Mouse (Mus musculus): ENCODE results near the gene Shc2. TPM values are rescaled to one million over a fixed set of nuclear protein-coding genes. Genes with fewer than 3 reads are reported as not detected.

Gene Shc2
- polyA plus RNA-seq, 1 experiment from 2014 or later = 43.9 TPM

Other genes with a start within 250 kb of the Shc2 start
- gene Vmn2r83, start 169.2 kb downstream of the Shc2 start, polyA plus RNA-seq (2016; fragmentation: Nextera tagmentation; extraction: Ambion mirVana) = not detected in 2 replicates
- 16.2 and 17.9 TPM in 2 replicates for gene Plpp2, start 104.1 kb downstream of the Shc2 start, polyA plus RNA-seq (2016; fragmentation: Nextera tagmentation; extraction: Ambion mirVana)
- gene Mier2, start 82.7 kb downstream of the Shc2 start, polyA plus RNA-seq (2016; fragmentation: Nextera tagmentation; extraction: Ambion mirVana) = 67.4 and 69.5 TPM in 2 replicates
- gene Theg, start 50.6 kb downstream of the Shc2 start, polyA plus RNA-seq (2016; fragmentation: Nextera tagmentation; extraction: Ambion mirVana) = not detected in 2 replicates
- gene C2cd4c, start 23.9 kb downstream of the Shc2 start, polyA plus RNA-seq (2016; fragmentation: Nextera tagmentation; extraction: Ambion mirVana) = 0.09 TPM in 1 of 2 replicates, not detected in the other
- gene Odf3l2, start 7.8 kb upstream of the Shc2 start, polyA plus RNA-seq (2016; fragmentation: Nextera tagmentation; extraction: Ambion mirVana) = not detected in 2 replicates
- gene Madcam1, start 26.6 kb upstream of the Shc2 start, polyA plus RNA-seq (2016; fragmentation: Nextera tagmentation; extraction: Ambion mirVana) = 1.1 and 2.0 TPM in 2 replicates
- gene Tpgs1, start 31.5 kb upstream of the Shc2 start, polyA plus RNA-seq (2016; fragmentation: Nextera tagmentation; extraction: Ambion mirVana) = 75.2 and 79.6 TPM in 2 replicates
- gene Cdc34, start 44.3 kb upstream of the Shc2 start, polyA plus RNA-seq (2016; fragmentation: Nextera tagmentation; extraction: Ambion mirVana) = 136 and 141 TPM in 2 replicates
- 0.65 and 1.4 TPM in 2 replicates for gene Gzmm, start 51.1 kb upstream of the Shc2 start, polyA plus RNA-seq (2016; fragmentation: Nextera tagmentation; extraction: Ambion mirVana)
- 634 and 639 TPM in 2 replicates for gene Bsg, start 66.6 kb upstream of the Shc2 start, polyA plus RNA-seq (2016; fragmentation: Nextera tagmentation; extraction: Ambion mirVana)
- 0.61 and 0.79 TPM in 2 replicates for gene Hcn2, start 78.7 kb upstream of the Shc2 start, polyA plus RNA-seq (2016; fragmentation: Nextera tagmentation; extraction: Ambion mirVana)
- 44.7 and 44.9 TPM in 2 replicates for gene Polrmt, start 108.7 kb upstream of the Shc2 start, polyA plus RNA-seq (2016; fragmentation: Nextera tagmentation; extraction: Ambion mirVana)
- gene Fgf22, start 117.2 kb upstream of the Shc2 start, polyA plus RNA-seq (2016; fragmentation: Nextera tagmentation; extraction: Ambion mirVana) = 0.55 and 1.2 TPM in 2 replicates
- 115 and 118 TPM in 2 replicates for gene Rnf126, start 129.0 kb upstream of the Shc2 start, polyA plus RNA-seq (2016; fragmentation: Nextera tagmentation; extraction: Ambion mirVana)
- 1.5 and 2.0 TPM in 2 replicates for gene Fstl3, start 139.4 kb upstream of the Shc2 start, polyA plus RNA-seq (2016; fragmentation: Nextera tagmentation; extraction: Ambion mirVana)
- 0.16 and 0.42 TPM in 2 replicates for gene Prss57, start 153.0 kb upstream of the Shc2 start, polyA plus RNA-seq (2016; fragmentation: Nextera tagmentation; extraction: Ambion mirVana)
- 196 and 205 TPM in 2 replicates for gene Palm, start 155.7 kb upstream of the Shc2 start, polyA plus RNA-seq (2016; fragmentation: Nextera tagmentation; extraction: Ambion mirVana)
- 1.6 and 2.3 TPM in 2 replicates for gene Misp, start 183.1 kb upstream of the Shc2 start, polyA plus RNA-seq (2016; fragmentation: Nextera tagmentation; extraction: Ambion mirVana)
- 180 and 189 TPM in 2 replicates for gene Ptbp1, start 216.5 kb upstream of the Shc2 start, polyA plus RNA-seq (2016; fragmentation: Nextera tagmentation; extraction: Ambion mirVana)
- gene Prtn3, start 236.6 kb upstream of the Shc2 start, polyA plus RNA-seq (2016; fragmentation: Nextera tagmentation; extraction: Ambion mirVana) = 12.6 and 15.5 TPM in 2 replicates
- gene Plppr3, start 236.7 kb upstream of the Shc2 start, polyA plus RNA-seq (2016; fragmentation: Nextera tagmentation; extraction: Ambion mirVana) = 296 and 301 TPM in 2 replicates
- 0.34 and 0.53 TPM in 2 replicates for gene Elane, start 248.3 kb upstream of the Shc2 start, polyA plus RNA-seq (2016; fragmentation: Nextera tagmentation; extraction: Ambion mirVana)

Measured in neural tube, embryonic 12.5 days (tissue).